Mouse (Mus musculus) adrenal gland, adult 2 months (tissue): ENCODE results near the gene Zfp59. TPM values are rescaled to one million over a fixed set of nuclear protein-coding genes. Genes with fewer than 3 reads are reported as not detected.
"Not testable (repeated sequence)": the region's sequence is repeated elsewhere in the genome, so short reads cannot be mapped to it uniquely, and the experiment has no call there.

Source experiments
- DNase-seq: peaks from one replicate; pipeline ENCODE4 v3.0.0; 2021
- polyA plus RNA-seq: library from polyadenylated mRNA; depleted of rRNA; stranded (reverse); fragments of >200 nt; gene quantifications from 2 replicates; pipeline ENCODE4 v1.2.3, GENCODE M21; 2012; rRNA removed
- total RNA-seq, 2 experiments: library from RNA; stranded (reverse); gene quantifications; 2 replicates each; pipeline ENCODE4 v1.2.3; 2021

Zfp59 gene
- total and polyA plus RNA-seq, 3 experiments, result 0.15 to 3.8 (median 3.1) TPM

GRCm38 (mm10) chr7:27862578-27862977, 24.2 kb downstream of the Zfp59 start:
- not testable (repeated sequence) for DNase-seq

- no peak for DNase-seq
These were observed 43.3 kb downstream of the Zfp59 start for GRCm38 (mm10) chr7:27881721-27882120.

- DNase-seq, result no peak
These were observed 62.2 kb downstream of the Zfp59 start for GRCm38 (mm10) chr7:27900601-27901000.

- no peak for DNase-seq
These were observed 66.8 kb downstream of the Zfp59 start for GRCm38 (mm10) chr7:27905061-27905848.

Other genes with a start within 250 kb of the Zfp59 start
- 100 to 1,000 TPM; 219 to 227 TPM for gene Akt2, start 247.1 kb upstream of the Zfp59 start, total RNA-seq
- 128 and 143 TPM in 2 replicates for gene Akt2, start 247.1 kb upstream of the Zfp59 start, polyA plus RNA-seq
- gene Ttc9b, start 184.7 kb upstream of the Zfp59 start, total RNA-seq, result not detected
- 0.06 and 0.48 TPM in 2 replicates for gene Ttc9b, start 184.7 kb upstream of the Zfp59 start, polyA plus RNA-seq
- 10 to 100 TPM; 21.9 to 35.1 TPM for gene Map3k10, start 164.0 kb upstream of the Zfp59 start, total RNA-seq
- gene Map3k10, start 164.0 kb upstream of the Zfp59 start, polyA plus RNA-seq, result 65.4 and 93.7 TPM in 2 replicates
- gene Zfp607b, start 149.3 kb upstream of the Zfp59 start, total RNA-seq, result 1 to 10 TPM in 1 of 2 experiments, under 1 TPM in 1; 0.81 to 1.7 TPM
- gene Zfp607b, start 149.3 kb upstream of the Zfp59 start, polyA plus RNA-seq, result 0.10 and 0.31 TPM in 2 replicates
- gene Zfp60, start 107.2 kb upstream of the Zfp59 start, total RNA-seq, result 10 to 100 TPM; 12.7 to 14.1 TPM
- gene Zfp60, start 107.2 kb upstream of the Zfp59 start, polyA plus RNA-seq, result 0.40 and 0.85 TPM in 2 replicates
- 1 to 10 TPM; 5.4 to 7.6 TPM for gene Zfp626, start 31.4 kb upstream of the Zfp59 start, total RNA-seq
- 0.11 and 0.15 TPM in 2 replicates for gene Zfp626, start 31.4 kb upstream of the Zfp59 start, polyA plus RNA-seq
- 1 to 10 TPM; 4.1 to 4.2 TPM for gene Zfp607a, start 18.9 kb downstream of the Zfp59 start, total RNA-seq
- 0.12 and 0.22 TPM in 2 replicates for gene Zfp607a, start 18.9 kb downstream of the Zfp59 start, polyA plus RNA-seq
- gene Zfp974, start 90.9 kb downstream of the Zfp59 start, total RNA-seq, result 10 to 100 TPM; 10.9 to 11.4 TPM
- gene Zfp974, start 90.9 kb downstream of the Zfp59 start, polyA plus RNA-seq, result 0.39 and 0.67 TPM in 2 replicates
- 1 to 10 TPM; 9.4 to 9.5 TPM for gene Zfp780b, start 140.6 kb downstream of the Zfp59 start, total RNA-seq
- 0.36 and 0.55 TPM in 2 replicates for gene Zfp780b, start 140.6 kb downstream of the Zfp59 start, polyA plus RNA-seq
- gene Zfp850, start 175.5 kb downstream of the Zfp59 start, total RNA-seq, result 1 to 10 TPM; 1.7 to 2.7 TPM
- gene Zfp850, start 175.5 kb downstream of the Zfp59 start, polyA plus RNA-seq, result 0.15 and 0.22 TPM in 2 replicates
- gene Psmc4, start 211.5 kb downstream of the Zfp59 start, total RNA-seq, result 100 to 1,000 TPM; 174 to 178 TPM
- 89.5 and 89.9 TPM in 2 replicates for gene Psmc4, start 211.5 kb downstream of the Zfp59 start, polyA plus RNA-seq
- not detected for gene Fcgbp, start 232.6 kb downstream of the Zfp59 start, total RNA-seq
- 0.04 and 0.07 TPM in 2 replicates for gene Fcgbp, start 232.6 kb downstream of the Zfp59 start, polyA plus RNA-seq